Mouse (Mus musculus): ENCODE results near the gene Gm20441.

- TF ChIP-seq POLR2A (IDR thresholded peaks at IDR 0.05; ENCODE audit: borderline replicate concordance, extremely low read depth, low read depth, low read length): no peak
- no peak for TF ChIP-seq CTCF (IDR thresholded peaks at IDR 0.05; ENCODE audit: insufficient read depth, low read length)
These were observed 8.5 kb upstream of the Gm20441 start for GRCm38 (mm10) chr10:75789081-75789735.
